Mouse (Mus musculus) layer of hippocampus, postnatal 14 days (tissue): ENCODE data around the gene Rapgef2. TPM values are rescaled to one million over a fixed set of nuclear protein-coding genes. Genes with fewer than 3 reads are reported as not detected.

Experiments used
- DNase-seq, 2 experiments: peaks; one replicate each; pipeline ENCODE4 v3.0.0; 2021 to 2022; ENCODE audit warnings: low spot score in 2 of 2, mixed read lengths in 1 of 2
- total RNA-seq, 2 experiments: library from RNA; stranded (reverse); gene quantifications; 2 replicates each; pipeline ENCODE4 v1.2.3; 2021

The Rapgef2 gene
- total RNA-seq, 2 experiments from 2014 or later = 121 to 131 TPM

- DNase-seq = no peak
Measured at GRCm38 (mm10) chr3:79039666-79040450, 246.5 kb downstream of the Rapgef2 start.

- DNase-seq = no peak
Measured at GRCm38 (mm10) chr3:79039008-79039407, 247.3 kb downstream of the Rapgef2 start.

GRCm38 (mm10) chr3:79034457-79034856, 251.9 kb downstream of the Rapgef2 start:
- no peak for DNase-seq

GRCm38 (mm10) chr3:79030855-79031254, 255.5 kb downstream of the Rapgef2 start:
- DNase-seq = no peak

GRCm38 (mm10) chr3:79028153-79028878, 258.0 kb downstream of the Rapgef2 start:
- no peak for DNase-seq

- DNase-seq = no peak
Measured at GRCm38 (mm10) chr3:79025983-79026382, 260.3 kb downstream of the Rapgef2 start.

GRCm38 (mm10) chr3:79023735-79024328, 262.5 kb downstream of the Rapgef2 start:
- peak; percentile 24 to 35 for DNase-seq

- no peak for DNase-seq
Measured at GRCm38 (mm10) chr3:79022690-79023089, 263.6 kb downstream of the Rapgef2 start.

GRCm38 (mm10) chr3:79017440-79017839, 268.9 kb downstream of the Rapgef2 start:
- DNase-seq = no peak

GRCm38 (mm10) chr3:79016830-79017229, 269.5 kb downstream of the Rapgef2 start:
- no peak for DNase-seq

- DNase-seq = peak; percentile 20 to 67
Measured at GRCm38 (mm10) chr3:79015621-79016474, 270.5 kb downstream of the Rapgef2 start.

Other genes with a start within 250 kb of the Rapgef2 start
- gene Gm17359, start 50.1 kb upstream of the Rapgef2 start, total RNA-seq = not detected